In the genomic region with DNA sequence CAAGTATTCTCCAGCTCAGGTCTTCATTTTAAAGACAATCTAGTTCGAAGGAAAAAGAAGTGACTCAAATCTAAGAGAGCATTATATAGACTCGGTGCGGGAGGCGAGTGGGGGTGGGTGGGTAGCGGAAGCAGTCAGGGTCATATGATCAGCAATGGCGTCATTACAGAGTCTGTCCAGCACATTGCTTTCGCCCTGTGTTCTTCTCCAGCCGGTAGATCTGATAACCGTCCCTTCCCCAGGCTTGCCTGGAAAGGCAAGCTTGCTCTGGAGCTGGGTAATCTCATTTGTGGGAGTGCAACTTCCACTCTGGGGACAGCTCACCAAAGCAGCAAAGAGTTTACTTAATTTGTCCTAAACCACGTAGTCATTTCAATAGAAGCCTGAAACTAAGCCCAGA, we compare ENCODE assay signal across 19 mouse cellular contexts.
"Had no signal": no experiment of that assay in that cellular context is flagged by ENCODE, and none has a peak within 500 bp of the region (broad histone marks: within the 10 kb centered on the region; RNA-seq: fewer than 3 reads in every experiment).

No protein-coding gene starts in this region.

- H3K27ac ChIP-seq: midbrain, embryonic 10.5 days; midbrain, embryonic 12.5 days; neural tube, embryonic 13.5 days; neural tube, embryonic 15.5 days had no signal

- H3K9me3 ChIP-seq: midbrain, embryonic 10.5 days; midbrain, embryonic 12.5 days; neural tube, embryonic 13.5 days; neural tube, embryonic 15.5 days had no signal

- H3K27me3 ChIP-seq: midbrain, embryonic 12.5 days; neural tube, embryonic 13.5 days; neural tube, embryonic 15.5 days had no signal

- H3K36me3 ChIP-seq: midbrain, embryonic 10.5 days; midbrain, embryonic 12.5 days; neural tube, embryonic 13.5 days; neural tube, embryonic 15.5 days had no signal

- H3K4me1 ChIP-seq: midbrain, embryonic 10.5 days; neural tube, embryonic 13.5 days; neural tube, embryonic 15.5 days had no signal

- DNase-seq: lung, adult 18-20 months; lung, embryonic 14.5 days; lung, postnatal 10 days; lung, postnatal 4 days; midbrain, embryonic 14.5 days; retina, postnatal 1 day; right cerebral cortex, adult 18-20 months; right cerebral cortex, postnatal 25 days; right cerebral cortex, postnatal 4 days; spleen, adult 18-20 months; thymus, adult 18-20 months; thymus, postnatal 14 days; thymus, postnatal 36 days had no signal

- ATAC-seq: midbrain, embryonic 16.5 days had no signal

- H3K4me3 ChIP-seq: midbrain, embryonic 10.5 days; midbrain, embryonic 12.5 days; myocyte; neural tube, embryonic 13.5 days; neural tube, embryonic 15.5 days had no signal
